Mouse (Mus musculus): ENCODE results near the gene Cd276.

The Cd276 gene

GRCm38 (mm10) chr9:58519953-58520352 is 35.3 kb downstream of the Cd276 start:
- ATAC-seq (ENCODE audit: insufficient number of reproducible peaks, low FRiP score, low TSS enrichment): no peak

GRCm38 (mm10) chr9:58517866-58518750 is 37.1 kb downstream of the Cd276 start:
- ATAC-seq (ENCODE audit: insufficient number of reproducible peaks, low FRiP score, low TSS enrichment): no peak

GRCm38 (mm10) chr9:58516480-58516879 is 38.8 kb downstream of the Cd276 start:
- ATAC-seq (ENCODE audit: insufficient number of reproducible peaks, low FRiP score, low TSS enrichment): peak; percentile 86

DNA sequence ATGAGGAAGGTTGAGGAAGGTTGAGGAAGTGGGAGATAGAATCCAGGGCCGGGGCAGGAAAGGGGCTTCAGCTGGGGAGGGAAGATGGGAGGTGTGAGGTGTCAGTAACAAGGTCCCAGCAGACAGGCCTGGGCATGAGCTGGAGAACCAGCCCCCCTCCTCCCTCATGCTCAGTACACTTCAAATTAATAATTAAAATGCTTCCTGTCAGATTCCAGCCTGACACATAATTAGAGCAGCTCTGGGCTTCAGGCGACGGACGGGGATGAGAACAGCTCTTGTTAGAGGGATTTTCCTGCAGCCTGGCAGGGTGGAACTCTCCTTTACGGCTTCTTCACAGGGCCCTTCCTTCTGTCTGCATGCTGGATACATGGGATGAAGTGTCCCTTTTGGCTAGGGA is 41.5 kb downstream of the Cd276 start:
- no peak for ATAC-seq (ENCODE audit: insufficient number of reproducible peaks, low FRiP score, low TSS enrichment)

- no peak for ATAC-seq (ENCODE audit: insufficient number of reproducible peaks, low FRiP score, low TSS enrichment)
Measured at GRCm38 (mm10) chr9:58510452-58510851, 44.8 kb downstream of the Cd276 start.

DNA sequence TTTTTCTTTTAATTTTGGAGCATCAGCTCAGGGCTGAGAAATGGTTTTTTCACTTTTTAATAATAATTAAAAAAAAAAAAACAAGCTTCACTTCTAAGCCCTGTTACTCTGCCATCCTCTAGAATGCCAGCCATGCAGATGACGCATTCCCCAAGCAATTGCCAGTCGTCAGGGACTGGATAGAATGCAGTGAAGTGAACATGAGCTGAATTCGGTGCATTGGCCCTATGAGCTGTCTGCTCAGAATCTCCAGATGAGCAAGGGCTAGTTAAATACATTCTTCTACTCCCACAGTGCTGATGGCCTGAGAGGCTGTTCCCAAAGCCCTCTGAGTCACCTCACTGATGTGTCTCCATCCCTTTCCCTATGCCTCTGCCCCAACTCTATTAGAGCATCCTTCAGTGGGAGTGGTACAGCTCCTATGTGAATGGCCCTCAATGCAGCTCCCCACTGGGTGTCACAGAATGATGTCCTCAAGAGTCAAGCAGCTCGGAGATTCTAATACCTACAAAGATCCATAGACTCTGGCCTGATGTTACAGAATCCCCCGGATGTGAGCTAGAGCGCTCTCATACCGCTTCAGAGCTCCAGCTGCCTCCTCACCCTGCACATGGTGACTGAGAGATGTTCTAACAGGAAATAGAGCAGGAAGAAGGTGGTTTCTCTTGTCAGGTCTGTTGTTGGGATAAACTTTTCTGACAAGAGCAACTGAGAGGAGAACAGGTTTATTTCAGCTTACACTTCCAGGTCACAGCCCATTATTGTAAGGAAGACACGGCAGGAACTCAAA is 47.8 kb downstream of the Cd276 start:
- ATAC-seq (ENCODE audit: insufficient number of reproducible peaks, low FRiP score, low TSS enrichment): no peak

GRCm38 (mm10) chr9:58500946-58501345 is 54.3 kb downstream of the Cd276 start:
- ATAC-seq (ENCODE audit: insufficient number of reproducible peaks, low FRiP score, low TSS enrichment): peak; percentile 42; the same call in 1 of the 2 replicates

GRCm38 (mm10) chr9:58497942-58498341 is 57.3 kb downstream of the Cd276 start:
- no peak for ATAC-seq (ENCODE audit: insufficient number of reproducible peaks, low FRiP score, low TSS enrichment)

- no peak for ATAC-seq (ENCODE audit: insufficient number of reproducible peaks, low FRiP score, low TSS enrichment)
Measured at GRCm38 (mm10) chr9:58496470-58497182, 58.6 kb downstream of the Cd276 start.

GRCm38 (mm10) chr9:58495035-58495434 is 60.2 kb downstream of the Cd276 start:
- no peak for ATAC-seq (ENCODE audit: insufficient number of reproducible peaks, low FRiP score, low TSS enrichment)

- no peak for ATAC-seq (ENCODE audit: insufficient number of reproducible peaks, low FRiP score, low TSS enrichment)
Measured at GRCm38 (mm10) chr9:58490391-58490790, 64.8 kb downstream of the Cd276 start.

GRCm38 (mm10) chr9:58489865-58490165 is 65.4 kb downstream of the Cd276 start:
- ATAC-seq (ENCODE audit: insufficient number of reproducible peaks, low FRiP score, low TSS enrichment): no peak

- ATAC-seq (ENCODE audit: insufficient number of reproducible peaks, low FRiP score, low TSS enrichment): no peak
Measured at GRCm38 (mm10) chr9:58489133-58489864, 65.9 kb downstream of the Cd276 start.

- peak; percentile 69; the same call in 1 of the 2 replicates for ATAC-seq (ENCODE audit: insufficient number of reproducible peaks, low FRiP score, low TSS enrichment)
Measured at GRCm38 (mm10) chr9:58487851-58488801, 67.1 kb downstream of the Cd276 start, which contains the start of gene Insyn1. TSS of gene Insyn1 (plus strand) at chr9:58488603.

- no peak for ATAC-seq (ENCODE audit: insufficient number of reproducible peaks, low FRiP score, low TSS enrichment)
Measured at GRCm38 (mm10) chr9:58487076-58487475, 68.2 kb downstream of the Cd276 start.

Measured in cerebellum, adult (tissue).